Mouse (Mus musculus) embryonic fibroblast, embryonic 13.5 days (primary cell): ENCODE results near the gene Aggf1.

Experiments
- CTCF ChIP-seq: IDR thresholded peaks from 2 replicates; pipeline ENCODE4 v1.5.1; 2011; ENCODE audit warnings: mild to moderate bottlenecking, control low read depth, low read length, moderate library complexity, borderline replicate concordance; ENCODE audit not compliant: insufficient read depth
- POLR2A ChIP-seq: IDR thresholded peaks from 2 replicates; pipeline ENCODE4 v1.6.1; 2011; ENCODE audit warnings: low read depth, mild to moderate bottlenecking, control low read depth, low read length, moderate library complexity

DNA sequence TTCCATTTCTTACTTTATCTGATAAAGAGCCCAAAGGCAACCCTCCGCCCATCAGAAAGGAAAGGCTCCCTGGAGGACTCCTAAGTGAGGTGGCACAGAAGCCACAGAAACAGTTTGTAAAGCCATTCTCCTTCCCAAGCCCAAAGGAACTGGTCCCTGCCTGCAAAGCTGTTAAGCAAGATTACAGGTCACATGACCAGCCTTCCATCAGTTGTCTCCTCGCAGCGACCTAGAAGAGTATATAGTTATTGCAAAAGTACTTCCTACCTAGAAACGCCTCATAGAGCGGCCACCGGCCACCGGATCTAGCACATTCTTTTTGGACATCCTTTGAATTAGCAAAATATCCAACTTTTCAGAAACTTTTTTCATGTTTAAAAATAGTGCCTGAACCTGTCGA, 31.7 kb downstream of the Aggf1 start:
- TF ChIP-seq POLR2A (no peak), CTCF (no peak)
